Mouse (Mus musculus): ENCODE data around the gene H2-Q7. TPM values are rescaled to one million over a fixed set of nuclear protein-coding genes. Genes with fewer than 3 reads are reported as not detected.

H2-Q7 gene
- polyA plus RNA-seq, 1 experiment from 2014 or later: 38.8 TPM

Other genes with a start within 250 kb of the H2-Q7 start
- gene Ltb, start 244.7 kb upstream of the H2-Q7 start, polyA plus RNA-seq (2015; fragmentation: Nextera tagmentation; extraction: Ambion mirVana): 144 and 167 TPM in 2 replicates
- gene Tnf, start 237.1 kb upstream of the H2-Q7 start, polyA plus RNA-seq (2015; fragmentation: Nextera tagmentation; extraction: Ambion mirVana): 4.2 and 5.7 TPM in 2 replicates
- 4.4 and 4.7 TPM in 2 replicates for gene Lta, start 233.8 kb upstream of the H2-Q7 start, polyA plus RNA-seq (2015; fragmentation: Nextera tagmentation; extraction: Ambion mirVana)
- 0.26 and 0.69 TPM in 2 replicates for gene Gm16181, start 218.3 kb upstream of the H2-Q7 start, polyA plus RNA-seq (2015; fragmentation: Nextera tagmentation; extraction: Ambion mirVana)
- gene Atp6v1g2, start 205.5 kb upstream of the H2-Q7 start, polyA plus RNA-seq (2015; fragmentation: Nextera tagmentation; extraction: Ambion mirVana): 1.3 and 1.8 TPM in 2 replicates
- gene Nfkbil1, start 203.4 kb upstream of the H2-Q7 start, polyA plus RNA-seq (2015; fragmentation: Nextera tagmentation; extraction: Ambion mirVana): 14.0 and 16.8 TPM in 2 replicates
- 423 and 446 TPM in 2 replicates for gene Ddx39b, start 197.4 kb upstream of the H2-Q7 start, polyA plus RNA-seq (2015; fragmentation: Nextera tagmentation; extraction: Ambion mirVana)
- gene H2-D1, start 176.4 kb upstream of the H2-Q7 start, polyA plus RNA-seq (2015; fragmentation: Nextera tagmentation; extraction: Ambion mirVana): 441 and 555 TPM in 2 replicates
- 1.4 and 1.9 TPM in 2 replicates for gene H2-Q1, start 118.8 kb upstream of the H2-Q7 start, polyA plus RNA-seq (2015; fragmentation: Nextera tagmentation; extraction: Ambion mirVana)
- gene H2-Q2, start 96.9 kb upstream of the H2-Q7 start, polyA plus RNA-seq (2015; fragmentation: Nextera tagmentation; extraction: Ambion mirVana): 68.4 and 69.8 TPM in 2 replicates
- 15.1 and 18.4 TPM in 2 replicates for gene H2-Q4, start 59.5 kb upstream of the H2-Q7 start, polyA plus RNA-seq (2015; fragmentation: Nextera tagmentation; extraction: Ambion mirVana)
- 22.7 and 22.9 TPM in 2 replicates for gene H2-Q6, start 14.3 kb upstream of the H2-Q7 start, polyA plus RNA-seq (2015; fragmentation: Nextera tagmentation; extraction: Ambion mirVana)
- 3.3 and 3.8 TPM in 2 replicates for gene H2-Q10, start 30.9 kb downstream of the H2-Q7 start, polyA plus RNA-seq (2015; fragmentation: Nextera tagmentation; extraction: Ambion mirVana)
- gene Pou5f1, start 66.9 kb downstream of the H2-Q7 start, polyA plus RNA-seq (2015; fragmentation: Nextera tagmentation; extraction: Ambion mirVana): 0.44 and 0.62 TPM in 2 replicates
- 75.9 and 80.4 TPM in 2 replicates for gene Tcf19, start 77.7 kb downstream of the H2-Q7 start, polyA plus RNA-seq (2015; fragmentation: Nextera tagmentation; extraction: Ambion mirVana)
- 8.7 and 9.8 TPM in 2 replicates for gene Cchcr1, start 77.9 kb downstream of the H2-Q7 start, polyA plus RNA-seq (2015; fragmentation: Nextera tagmentation; extraction: Ambion mirVana)
- 10.2 and 12.7 TPM in 2 replicates for gene Psors1c2, start 94.0 kb downstream of the H2-Q7 start, polyA plus RNA-seq (2015; fragmentation: Nextera tagmentation; extraction: Ambion mirVana)
- 0.22 and 0.28 TPM in 2 replicates for gene Cdsn, start 113.0 kb downstream of the H2-Q7 start, polyA plus RNA-seq (2015; fragmentation: Nextera tagmentation; extraction: Ambion mirVana)
- gene 2300002M23Rik, start 128.3 kb downstream of the H2-Q7 start, polyA plus RNA-seq (2015; fragmentation: Nextera tagmentation; extraction: Ambion mirVana): 1.3 and 6.3 TPM in 2 replicates
- gene Sfta2, start 162.4 kb downstream of the H2-Q7 start, polyA plus RNA-seq (2015; fragmentation: Nextera tagmentation; extraction: Ambion mirVana): not detected in 2 replicates
- gene Gm9573, start 187.5 kb downstream of the H2-Q7 start, polyA plus RNA-seq (2015; fragmentation: Nextera tagmentation; extraction: Ambion mirVana): 0.18 and 0.23 TPM in 2 replicates
- 0.10 and 0.17 TPM in 2 replicates for gene Mucl3, start 204.5 kb downstream of the H2-Q7 start, polyA plus RNA-seq (2015; fragmentation: Nextera tagmentation; extraction: Ambion mirVana)
- gene Vars2, start 228.4 kb downstream of the H2-Q7 start, polyA plus RNA-seq (2015; fragmentation: Nextera tagmentation; extraction: Ambion mirVana): 22.5 and 27.0 TPM in 2 replicates
- gene Gtf2h4, start 234.6 kb downstream of the H2-Q7 start, polyA plus RNA-seq (2015; fragmentation: Nextera tagmentation; extraction: Ambion mirVana): 267 and 319 TPM in 2 replicates